Mouse (Mus musculus): ENCODE measurements at regions not wholly inside any gene's neighbourhood (a gene's known extent, or its start where the extent isn't known, plus 50 kb on each side); places are given as distances from the start of the nearest gene placed in this dataset.

GRCm38 (mm10) chr15:13602133-13602532 lies 428.7 kb upstream of the Cdh6 start:
- H3K27me3 ChIP-seq (replicated peaks; ENCODE audit: control insufficient read depth, insufficient read depth, low read length), result no peaks in the 10 kb centered on the region
- H3K9me3 ChIP-seq (ENCODE audit: control insufficient read depth, low read length), result no peaks in the 10 kb centered on the region
- no peak overlapping the region for H3K27ac ChIP-seq (ENCODE audit: low read length)
- 78% methylated on average over 1 of the region's 1 CpGs for WGBS
- H3K36me3 ChIP-seq (ENCODE audit: control insufficient read depth, insufficient read depth, low read length), result no peaks in the 10 kb centered on the region
- H3K4me2 ChIP-seq (ENCODE audit: low read depth, low read length), result no peak overlapping the region
- H3K4me3 ChIP-seq (ENCODE audit: low read length), result no peak overlapping the region
- H3K9ac ChIP-seq (ENCODE audit: low read depth, low read length), result no peak overlapping the region
- ATAC-seq, result peak; percentile 81
- H3K4me1 ChIP-seq (ENCODE audit: control insufficient read depth, insufficient read depth, low read length), result no peaks in the 10 kb centered on the region

- ATAC-seq, result no peak
These were observed 424.4 kb upstream of the Cdh6 start for GRCm38 (mm10) chr15:13597856-13598255.

GRCm38 (mm10) chr15:13593823-13594222 lies 420.3 kb upstream of the Cdh6 start:
- Histone ChIP-seq H3K27ac (ENCODE audit: low read length) (no peak overlapping the region), H3K4me3 (ENCODE audit: low read length) (no peak overlapping the region), H3K9ac (ENCODE audit: low read depth, low read length) (no peak overlapping the region), H3K9me3 (ENCODE audit: control insufficient read depth, low read length) (no peaks in the 10 kb centered on the region), H3K27me3 (replicated peaks; ENCODE audit: control insufficient read depth, insufficient read depth, low read length) (no peaks in the 10 kb centered on the region), H3K4me2 (ENCODE audit: low read depth, low read length) (no peak overlapping the region), H3K4me1 (ENCODE audit: control insufficient read depth, insufficient read depth, low read length) (no peaks in the 10 kb centered on the region), H3K36me3 (ENCODE audit: control insufficient read depth, insufficient read depth, low read length) (no peaks in the 10 kb centered on the region)
- WGBS, result 85% methylated on average over 5 of the region's 5 CpGs
- no peak for ATAC-seq

More at GRCm38 (mm10) chr15:13597856-13598255, 424.4 kb upstream of the Cdh6 start:
- Histone ChIP-seq H3K4me3 (ENCODE audit: low read length) (no peak overlapping the region), H3K9ac (ENCODE audit: low read depth, low read length) (no peak overlapping the region), H3K9me3 (ENCODE audit: control insufficient read depth, low read length) (no peaks in the 10 kb centered on the region), H3K36me3 (ENCODE audit: control insufficient read depth, insufficient read depth, low read length) (no peaks in the 10 kb centered on the region), H3K4me2 (ENCODE audit: low read depth, low read length) (no peak overlapping the region), H3K27ac (ENCODE audit: low read length) (no peak overlapping the region), H3K4me1 (ENCODE audit: control insufficient read depth, insufficient read depth, low read length) (no peaks in the 10 kb centered on the region), H3K27me3 (replicated peaks; ENCODE audit: control insufficient read depth, insufficient read depth, low read length) (no peaks in the 10 kb centered on the region)
- 73% methylated on average over 2 of the region's 2 CpGs for WGBS

DNA sequence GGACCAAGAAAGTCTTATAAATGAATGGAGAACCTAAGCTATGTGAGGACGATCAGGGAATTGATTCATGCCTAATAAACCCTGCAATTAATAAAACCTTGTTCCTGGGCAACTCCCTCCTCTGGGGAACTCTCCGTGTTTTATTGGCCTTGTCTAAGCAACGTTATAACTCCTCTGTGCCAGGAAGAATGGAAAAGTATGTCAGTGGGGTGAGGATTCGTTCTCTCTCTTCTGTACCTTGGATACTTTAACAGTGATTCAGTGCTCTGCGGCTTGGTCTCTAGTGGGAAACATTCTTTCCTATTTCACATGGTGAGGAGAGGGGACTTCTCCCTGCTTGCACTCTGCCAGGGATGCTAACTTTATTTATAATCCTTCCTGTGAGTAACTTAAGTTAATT lies 417.4 kb upstream of the Cdh6 start:
- H3K36me3 ChIP-seq (ENCODE audit: control insufficient read depth, insufficient read depth, low read length), result no peaks in the 10 kb centered on the region
- no peaks in the 10 kb centered on the region for H3K9me3 ChIP-seq (ENCODE audit: control insufficient read depth, low read length)
- H3K9ac ChIP-seq (ENCODE audit: low read depth, low read length), result no peak overlapping the region
- H3K4me3 ChIP-seq (ENCODE audit: low read length), result no peak overlapping the region
- H3K27me3 ChIP-seq (replicated peaks; ENCODE audit: control insufficient read depth, insufficient read depth, low read length), result no peaks in the 10 kb centered on the region
- ATAC-seq, result no peak
- no peak overlapping the region for H3K4me2 ChIP-seq (ENCODE audit: low read depth, low read length)
- H3K4me1 ChIP-seq (ENCODE audit: control insufficient read depth, insufficient read depth, low read length), result no peaks in the 10 kb centered on the region
- H3K27ac ChIP-seq (ENCODE audit: low read length), result no peak overlapping the region
- 43% methylated on average over 5 of the region's 5 CpGs for WGBS

DNA sequence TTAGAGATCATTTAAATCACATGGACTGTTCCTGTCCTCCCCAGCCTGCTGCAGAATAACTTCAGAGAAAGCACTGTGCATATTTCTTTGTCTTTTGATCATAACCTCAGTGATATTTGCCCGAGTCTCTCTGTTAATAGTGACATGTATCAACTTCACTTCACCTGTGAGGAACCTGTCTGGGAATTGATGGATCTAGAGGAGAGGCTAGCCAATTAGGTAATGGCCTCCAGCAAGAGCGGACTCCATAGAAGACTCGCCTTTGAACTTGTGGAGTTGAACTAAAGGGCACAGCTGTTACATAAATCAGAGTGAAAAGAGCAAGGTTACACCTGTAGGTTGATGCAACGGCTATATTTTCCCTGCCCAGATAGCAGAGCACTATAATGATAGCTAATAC lies 409.8 kb upstream of the Cdh6 start:
- no peak overlapping the region for H3K27ac ChIP-seq (ENCODE audit: low read length)
- H3K4me1 ChIP-seq (ENCODE audit: control insufficient read depth, insufficient read depth, low read length), result no peaks in the 10 kb centered on the region
- H3K27me3 ChIP-seq (replicated peaks; ENCODE audit: control insufficient read depth, insufficient read depth, low read length), result no peaks in the 10 kb centered on the region
- no peak for ATAC-seq
- H3K4me2 ChIP-seq (ENCODE audit: low read depth, low read length), result no peak overlapping the region
- no peaks in the 10 kb centered on the region for H3K36me3 ChIP-seq (ENCODE audit: control insufficient read depth, insufficient read depth, low read length)
- no peaks in the 10 kb centered on the region for H3K9me3 ChIP-seq (ENCODE audit: control insufficient read depth, low read length)
- no peak overlapping the region for H3K4me3 ChIP-seq (ENCODE audit: low read length)
- no peak overlapping the region for H3K9ac ChIP-seq (ENCODE audit: low read depth, low read length)
- 52% methylated on average over 4 of the region's 4 CpGs for WGBS

DNA sequence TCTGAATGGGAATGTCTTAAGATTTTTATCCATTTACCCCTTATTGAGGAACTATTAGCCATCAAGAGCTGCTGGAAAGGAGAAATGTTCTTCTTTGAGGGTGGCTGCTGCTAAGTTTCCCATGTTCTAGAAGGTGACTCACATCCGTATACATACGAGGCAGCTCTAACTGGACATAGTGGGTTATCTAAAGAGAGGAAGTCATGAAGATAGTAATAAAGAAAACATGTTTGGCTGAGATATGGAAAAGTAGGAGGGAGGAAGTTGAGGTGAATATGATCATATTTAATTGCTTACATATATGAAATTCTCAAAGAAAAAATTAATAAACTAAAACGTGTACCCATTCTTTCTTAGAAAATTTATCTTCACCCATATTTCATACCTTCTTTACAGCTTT lies 408.7 kb upstream of the Cdh6 start:
- ATAC-seq, result no peak
- Histone ChIP-seq H3K9ac (ENCODE audit: low read depth, low read length) (no peak overlapping the region), H3K4me2 (ENCODE audit: low read depth, low read length) (no peak overlapping the region), H3K9me3 (ENCODE audit: control insufficient read depth, low read length) (no peaks in the 10 kb centered on the region), H3K27me3 (replicated peaks; ENCODE audit: control insufficient read depth, insufficient read depth, low read length) (no peaks in the 10 kb centered on the region), H3K4me1 (ENCODE audit: control insufficient read depth, insufficient read depth, low read length) (no peaks in the 10 kb centered on the region), H3K27ac (ENCODE audit: low read length) (no peak overlapping the region), H3K4me3 (ENCODE audit: low read length) (no peak overlapping the region), H3K36me3 (ENCODE audit: control insufficient read depth, insufficient read depth, low read length) (no peaks in the 10 kb centered on the region)
- WGBS, result 78% methylated on average over 3 of the region's 3 CpGs

DNA sequence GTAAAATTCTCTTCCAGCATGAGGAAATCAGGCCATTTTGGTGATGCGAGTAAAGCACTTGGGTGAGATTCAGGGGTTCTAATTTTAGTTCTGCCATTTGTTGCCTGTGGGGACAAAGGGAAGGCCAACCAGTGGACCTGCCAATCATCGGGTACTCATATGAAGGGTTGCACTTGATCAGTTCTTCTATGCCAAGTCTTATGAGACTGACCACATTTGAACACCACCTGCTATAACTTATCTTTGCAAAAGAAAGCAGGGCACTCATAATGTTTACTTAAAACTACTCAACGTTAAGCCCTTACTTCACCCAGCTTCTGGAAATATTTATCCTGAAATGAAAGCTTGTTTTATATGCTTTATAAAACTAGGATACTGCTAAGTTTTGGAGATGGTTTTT lies 400.1 kb upstream of the Cdh6 start:
- no peak overlapping the region for H3K4me2 ChIP-seq (ENCODE audit: low read depth, low read length)
- H3K9ac ChIP-seq (ENCODE audit: low read depth, low read length), result no peak overlapping the region
- no peak overlapping the region for H3K4me3 ChIP-seq (ENCODE audit: low read length)
- WGBS, result 60% methylated on average over 3 of the region's 3 CpGs
- H3K27me3 ChIP-seq (replicated peaks; ENCODE audit: control insufficient read depth, insufficient read depth, low read length), result no peaks in the 10 kb centered on the region
- no peak overlapping the region for H3K27ac ChIP-seq (ENCODE audit: low read length)
- no peaks in the 10 kb centered on the region for H3K4me1 ChIP-seq (ENCODE audit: control insufficient read depth, insufficient read depth, low read length)
- H3K36me3 ChIP-seq (ENCODE audit: control insufficient read depth, insufficient read depth, low read length), result no peaks in the 10 kb centered on the region
- no peak for ATAC-seq
- H3K9me3 ChIP-seq (ENCODE audit: control insufficient read depth, low read length), result no peaks in the 10 kb centered on the region

GRCm38 (mm10) chr15:13560920-13561319 lies 387.4 kb upstream of the Cdh6 start:
- Histone ChIP-seq H3K36me3 (ENCODE audit: control insufficient read depth, insufficient read depth, low read length) (no peaks in the 10 kb centered on the region), H3K4me1 (ENCODE audit: control insufficient read depth, insufficient read depth, low read length) (no peaks in the 10 kb centered on the region), H3K4me3 (ENCODE audit: low read length) (no peak overlapping the region), H3K9ac (ENCODE audit: low read depth, low read length) (no peak overlapping the region), H3K27me3 (replicated peaks; ENCODE audit: control insufficient read depth, insufficient read depth, low read length) (no peaks in the 10 kb centered on the region), H3K27ac (ENCODE audit: low read length) (no peak overlapping the region), H3K4me2 (ENCODE audit: low read depth, low read length) (no peak overlapping the region), H3K9me3 (ENCODE audit: control insufficient read depth, low read length) (no peaks in the 10 kb centered on the region)
- ATAC-seq, result no peak

GRCm38 (mm10) chr15:13549207-13549837 lies 375.8 kb upstream of the Cdh6 start:
- Histone ChIP-seq H3K36me3 (ENCODE audit: control insufficient read depth, insufficient read depth, low read length) (no peaks in the 10 kb centered on the region), H3K9ac (ENCODE audit: low read depth, low read length) (no peak overlapping the region), H3K27me3 (replicated peaks; ENCODE audit: control insufficient read depth, insufficient read depth, low read length) (no peaks in the 10 kb centered on the region), H3K4me1 (ENCODE audit: control insufficient read depth, insufficient read depth, low read length) (no peaks in the 10 kb centered on the region), H3K9me3 (ENCODE audit: control insufficient read depth, low read length) (no peaks in the 10 kb centered on the region), H3K4me2 (ENCODE audit: low read depth, low read length) (no peak overlapping the region), H3K4me3 (ENCODE audit: low read length) (no peak overlapping the region), H3K27ac (ENCODE audit: low read length) (no peak overlapping the region)
- 62% methylated on average over 8 of the region's 8 CpGs for WGBS
- no peak for ATAC-seq

DNA sequence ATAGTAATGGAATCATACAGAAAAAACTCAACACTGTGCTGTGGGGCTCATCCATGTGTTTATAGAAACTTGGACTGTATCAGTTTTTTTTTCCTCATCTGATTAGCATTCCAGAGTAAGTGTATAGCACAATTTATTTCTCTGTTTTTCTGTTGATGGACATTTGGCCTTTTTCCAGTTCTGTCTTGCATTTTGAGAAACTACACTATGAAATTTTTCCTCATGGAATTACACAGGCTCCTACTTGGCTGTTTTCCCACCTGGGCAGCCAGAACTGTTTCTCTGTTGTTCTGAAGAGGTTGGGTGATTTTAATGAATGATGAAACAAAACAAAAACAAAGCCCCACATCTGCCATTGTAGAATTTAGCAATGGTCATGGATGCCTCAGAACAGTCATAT lies 366.6 kb upstream of the Cdh6 start:
- Histone ChIP-seq H3K9me3 (ENCODE audit: control insufficient read depth, low read length) (no peaks in the 10 kb centered on the region), H3K36me3 (ENCODE audit: control insufficient read depth, insufficient read depth, low read length) (no peaks in the 10 kb centered on the region), H3K4me3 (ENCODE audit: low read length) (no peak overlapping the region), H3K4me1 (ENCODE audit: control insufficient read depth, insufficient read depth, low read length) (no peaks in the 10 kb centered on the region), H3K9ac (ENCODE audit: low read depth, low read length) (no peak overlapping the region), H3K4me2 (ENCODE audit: low read depth, low read length) (no peak overlapping the region), H3K27ac (ENCODE audit: low read length) (no peak overlapping the region), H3K27me3 (replicated peaks; ENCODE audit: control insufficient read depth, insufficient read depth, low read length) (no peaks in the 10 kb centered on the region)
- no peak for ATAC-seq

Data from intestine, embryonic 16.5 days (tissue).